Mouse (Mus musculus) heart, postnatal 0 days (tissue): Measurements from ENCODE around the gene Prrc2c. TPM values are rescaled to one million over a fixed set of nuclear protein-coding genes. Genes with fewer than 3 reads are reported as not detected.

Experiments
- ATAC-seq: fragments of 200-750 bp; cut with Nextera tagmentation; 2 replicates; pipeline ENCODE4 v1.8.0; 2017; ENCODE audit warnings: low read depth, moderate number of reproducible peaks, moderate library complexity; ENCODE audit not compliant: insufficient read depth
- DNase-seq: peaks from one replicate; pipeline ENCODE4 v3.0.0-alpha.2; 2016; ENCODE audit warnings: low spot score
- H3K27ac ChIP-seq: fragments of 300-500 bp; sonication (generic); 2 replicates; pipeline ENCODE4 v1.5.1; 2014; ENCODE audit warnings: low read depth, mild to moderate bottlenecking
- H3K27me3 ChIP-seq: fragments of 300-500 bp; sonication (generic); 2 replicates; pipeline ENCODE4 v1.6.1; 2014; ENCODE audit warnings: low read length, mixed read lengths; ENCODE audit not compliant: control insufficient read depth, insufficient read depth
- H3K36me3 ChIP-seq: fragments of 300-500 bp; sonication (generic); replicated peaks from 2 replicates; pipeline ENCODE4 v1.6.1; 2014; ENCODE audit warnings: low read length, mixed read lengths; ENCODE audit not compliant: control insufficient read depth, insufficient read depth
- H3K4me1 ChIP-seq: fragments of 300-500 bp; sonication (generic); 2 replicates; pipeline ENCODE4 v1.6.1; 2014; ENCODE audit warnings: antibody characterized with exemption; ENCODE audit not compliant: control insufficient read depth, insufficient read depth
- H3K4me2 ChIP-seq: fragments of 300-500 bp; sonication (generic); 2 replicates; pipeline ENCODE4 v1.6.1; 2014; ENCODE audit warnings: low read depth, mild to moderate bottlenecking, low read length, moderate library complexity
- H3K4me3 ChIP-seq: fragments of 300-500 bp; sonication (generic); 2 replicates; pipeline ENCODE4 v1.5.1; 2014; ENCODE audit warnings: low read depth, low read length
- H3K9ac ChIP-seq: fragments of 300-500 bp; sonication (generic); replicated peaks from 2 replicates; pipeline ENCODE4 v1.6.1; 2014; ENCODE audit warnings: low read depth, low read length, mixed read lengths
- H3K9me3 ChIP-seq: fragments of 300-500 bp; sonication (generic); replicated peaks from 2 replicates; pipeline ENCODE4 v1.6.1; 2016; ENCODE audit warnings: low read length; ENCODE audit not compliant: control insufficient read depth
- CTCF ChIP-seq: IDR thresholded peaks from 2 replicates; pipeline ENCODE4 v1.5.1; 2016; ENCODE audit warnings: antibody characterized with exemption, control low read depth, low read depth
- EP300 ChIP-seq: IDR thresholded peaks from 2 replicates; pipeline ENCODE4 v1.6.1; 2016; ENCODE audit warnings: antibody characterized with exemption, low read depth
- WGBS: fragments of 180-500 bp; shearing (Covaris S2); extraction: QIAGEN DNeasy Blood & Tissue Kit; methylation state at CpG from one replicate; pipeline ENCODE4 v1.1.7; 2014; 5-methylcytosine and 5-hydroxymethylcytosine counted together
- polyA plus RNA-seq: library from polyadenylated mRNA; unstranded; fragments of >200 nt; fragmentation: Nextera tagmentation; extraction: Ambion mirVana; gene quantifications from 2 replicates; pipeline ENCODE4 v1.2.1, GENCODE M21; 2015
- total RNA-seq: library from RNA; depleted of rRNA; stranded (reverse); fragments of >200 nt; gene quantifications from 2 replicates; pipeline ENCODE4 v1.2.3, GENCODE M21; 2014; ENCODE audit warnings: low replicate concordance

Prrc2c gene
- total and polyA plus RNA-seq, 2 experiments from 2014 or later, result 54.6 to 55.9 TPM

DNA sequence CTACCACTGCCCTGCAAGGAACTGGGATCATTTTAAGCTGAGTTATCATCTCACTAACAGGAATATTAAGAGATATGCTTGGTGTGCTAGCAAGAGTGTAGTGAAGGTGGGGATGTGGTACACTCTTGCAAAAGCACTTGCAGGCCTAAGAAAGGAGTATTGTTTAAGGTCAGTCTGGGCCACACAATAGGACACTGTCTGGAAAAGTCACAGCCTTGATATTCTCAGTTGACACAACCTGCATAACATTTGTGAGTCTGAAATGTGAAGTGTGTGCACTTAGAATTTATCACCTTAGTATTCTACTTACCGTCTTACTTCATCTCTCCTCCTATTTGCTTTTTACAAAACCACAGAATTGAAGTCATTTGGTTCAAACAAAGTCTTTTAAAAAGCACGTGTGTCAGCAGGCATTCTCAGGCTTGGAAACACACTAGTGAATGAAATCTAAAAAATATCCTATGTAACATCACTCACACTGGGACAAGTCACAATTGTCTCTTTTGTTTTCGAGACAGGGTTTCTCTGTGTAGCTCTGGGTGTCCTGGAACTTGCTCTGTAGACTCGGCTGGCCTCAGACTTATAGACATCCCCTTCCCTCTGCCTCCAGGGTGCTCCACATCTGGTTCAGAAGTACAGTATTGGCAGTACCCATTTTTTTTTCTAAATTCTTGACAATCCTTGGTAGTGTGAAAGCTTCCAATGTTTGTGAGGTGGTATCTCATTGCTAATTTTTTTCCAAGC lies 31.4 kb upstream of the Prrc2c start:
- WGBS, result 62% methylated on average over 4 of the region's 4 CpGs
- H3K4me3 ChIP-seq, result no peak overlapping the region
- no peak overlapping the region for H3K4me2 ChIP-seq
- no peaks in the 10 kb centered on the region for H3K36me3 ChIP-seq
- no peak overlapping the region for H3K27ac ChIP-seq
- ATAC-seq (no peak), DNase-seq (no peak)
- no peaks in the 10 kb centered on the region for H3K27me3 ChIP-seq
- TF ChIP-seq EP300 (no peak), CTCF (no peak)
- no peak overlapping the region for H3K9ac ChIP-seq
- no peaks in the 10 kb centered on the region for H3K4me1 ChIP-seq
- no peaks in the 10 kb centered on the region for H3K9me3 ChIP-seq

DNA sequence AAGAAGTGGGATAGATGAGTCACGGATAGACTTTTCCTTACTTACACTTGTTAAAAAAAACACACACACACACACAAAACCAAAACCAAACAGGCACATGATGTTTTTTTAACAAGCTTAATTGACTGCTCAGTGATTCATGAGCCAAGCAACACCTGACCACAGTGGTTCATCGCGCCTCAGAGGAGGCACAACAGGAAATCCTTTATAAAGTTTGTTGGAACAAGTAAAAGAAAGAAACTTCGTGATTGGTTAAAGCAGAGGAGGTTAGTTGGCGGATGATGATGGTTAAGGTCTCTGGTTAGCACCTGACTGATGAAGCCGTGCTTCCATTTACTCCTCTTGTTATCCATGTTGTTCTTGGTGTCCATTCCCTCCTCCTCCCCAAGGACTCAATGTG lies 11.7 kb upstream of the Prrc2c start:
- no peak for TF ChIP-seq CTCF
- no peak for TF ChIP-seq EP300
- DNase-seq (no peak), ATAC-seq (no peak)
- H3K9ac ChIP-seq, result no peak overlapping the region
- no peak overlapping the region for H3K4me3 ChIP-seq
- no peak overlapping the region for H3K4me2 ChIP-seq
- 70% methylated on average over 6 of the region's 6 CpGs for WGBS
- H3K4me1 ChIP-seq, result no peaks in the 10 kb centered on the region
- H3K9me3 ChIP-seq, result no peaks in the 10 kb centered on the region
- H3K27me3 ChIP-seq, result no peaks in the 10 kb centered on the region
- no peak overlapping the region for H3K27ac ChIP-seq
- no peaks in the 10 kb centered on the region for H3K36me3 ChIP-seq

DNA sequence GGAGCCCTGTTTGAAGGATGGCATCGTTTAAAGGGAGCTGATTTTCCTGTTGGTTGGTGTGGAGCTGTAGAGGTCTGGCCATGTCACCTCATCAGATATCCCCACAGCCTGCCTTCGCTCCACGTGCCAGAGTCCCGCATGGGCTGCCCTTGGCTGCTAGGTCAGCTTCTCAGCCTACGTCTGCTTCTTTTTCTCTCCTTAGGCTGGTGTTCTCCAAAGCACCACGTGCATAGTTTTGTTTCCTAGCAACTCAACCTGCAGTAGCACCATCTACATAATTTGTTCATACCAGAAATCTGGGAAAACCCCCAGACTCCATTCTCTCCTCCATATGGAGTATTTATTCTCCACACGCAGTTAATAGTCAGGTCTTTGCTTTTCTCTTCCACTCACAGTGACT lies 9.3 kb upstream of the Prrc2c start:
- no peak overlapping the region for H3K27ac ChIP-seq
- ATAC-seq (no peak), DNase-seq (no peak)
- H3K27me3 ChIP-seq, result no peaks in the 10 kb centered on the region
- WGBS, result 55% methylated on average over 7 of the region's 7 CpGs
- H3K4me1 ChIP-seq, result no peaks in the 10 kb centered on the region
- H3K9me3 ChIP-seq, result no peaks in the 10 kb centered on the region
- no peak overlapping the region for H3K4me2 ChIP-seq
- no peaks in the 10 kb centered on the region for H3K36me3 ChIP-seq
- TF ChIP-seq CTCF (no peak), EP300 (no peak)
- no peak overlapping the region for H3K4me3 ChIP-seq
- H3K9ac ChIP-seq, result no peak overlapping the region

DNA sequence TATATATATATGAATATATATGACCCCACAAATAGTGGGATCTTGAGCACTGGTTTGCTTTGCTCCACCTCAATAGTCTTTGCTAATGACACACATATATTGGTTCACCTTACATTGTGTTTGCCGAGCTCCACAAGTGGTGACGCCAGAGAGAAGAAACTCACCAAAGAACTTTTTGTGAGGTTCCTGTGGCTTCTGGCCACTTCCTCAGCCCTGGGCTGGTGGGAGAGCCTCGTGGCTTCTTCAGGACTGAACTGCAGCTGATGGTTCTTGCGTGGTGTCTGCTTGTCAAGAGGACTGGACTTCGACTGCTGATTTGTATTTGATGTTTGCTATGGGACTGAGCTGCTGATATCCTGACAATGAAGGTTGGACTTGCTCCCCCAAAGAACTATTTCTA lies 8.4 kb upstream of the Prrc2c start:
- no peaks in the 10 kb centered on the region for H3K36me3 ChIP-seq
- H3K4me1 ChIP-seq, result no peaks in the 10 kb centered on the region
- H3K9me3 ChIP-seq, result no peaks in the 10 kb centered on the region
- H3K27ac ChIP-seq, result no peak overlapping the region
- H3K27me3 ChIP-seq, result no peaks in the 10 kb centered on the region
- no peak overlapping the region for H3K9ac ChIP-seq
- ATAC-seq (no peak), DNase-seq (no peak)
- no peak for TF ChIP-seq CTCF
- no peak overlapping the region for H3K4me2 ChIP-seq
- 82% methylated on average over 5 of the region's 5 CpGs for WGBS
- H3K4me3 ChIP-seq, result no peak overlapping the region

DNA sequence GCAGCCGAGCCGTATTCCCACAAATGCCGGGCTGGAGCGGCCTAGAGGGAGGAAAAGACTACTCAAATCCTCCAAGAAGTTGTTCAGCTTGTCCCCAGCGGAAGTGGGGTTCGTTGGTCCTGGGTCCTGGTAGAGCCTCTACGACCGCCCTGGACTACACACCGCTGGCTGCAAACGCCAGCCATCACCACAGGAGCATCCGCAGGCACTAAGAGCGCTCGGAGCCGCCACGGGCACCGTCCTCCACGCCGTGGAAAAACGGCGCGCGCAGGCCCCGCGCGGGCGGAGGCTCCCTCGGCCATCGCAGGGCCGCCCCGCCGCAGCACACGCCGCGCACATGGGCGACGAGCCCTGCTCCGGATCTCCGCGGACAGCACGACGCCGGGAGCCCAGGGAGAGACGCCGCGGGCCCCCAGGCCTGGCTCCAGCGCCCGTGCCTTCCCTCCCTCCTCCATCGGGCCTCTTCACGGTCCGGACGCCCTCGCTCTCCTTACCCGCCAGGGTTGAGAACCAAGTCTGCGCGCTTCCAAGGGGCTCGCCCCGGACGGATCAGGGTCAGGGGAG lies 443 bp downstream of the Prrc2c start:
- Histone ChIP-seq H3K4me1 (peaks cover 21% of the 10 kb centered on the region), H3K27ac (peak overlapping the region; percentile 96), H3K9me3 (no peaks in the 10 kb centered on the region), H3K4me2 (peak overlapping the region; percentile 84), H3K27me3 (no peaks in the 10 kb centered on the region), H3K9ac (peak overlapping the region; percentile 95), H3K36me3 (no peaks in the 10 kb centered on the region), H3K4me3 (peak overlapping the region; percentile 93)
- under 1% methylated on average over 57 of the region's 58 CpGs for WGBS
- TF ChIP-seq EP300 (no peak), CTCF (no peak)
- DNase-seq, result no peak
- peak; percentile 75 for ATAC-seq

DNA sequence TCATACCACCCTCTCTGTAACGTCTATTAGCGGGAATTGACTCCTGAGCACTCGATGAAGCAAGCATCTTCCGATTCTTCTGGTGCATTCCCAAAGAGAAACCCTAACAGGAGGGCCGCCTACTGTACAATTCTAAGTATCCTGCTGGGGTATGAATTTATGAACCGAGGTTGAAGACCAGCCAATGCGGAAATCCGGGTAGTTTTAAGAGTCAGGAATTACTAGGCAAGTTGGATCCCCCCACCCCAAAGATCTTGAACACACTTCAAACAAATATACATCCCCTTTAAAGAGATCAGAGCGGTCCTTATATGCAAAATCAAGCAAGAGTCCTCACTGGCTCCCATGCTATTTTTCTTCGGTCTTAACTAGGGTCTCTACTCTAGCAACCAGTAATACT lies 950 bp downstream of the Prrc2c start:
- ATAC-seq, result no peak
- Histone ChIP-seq H3K9ac (peak overlapping the region; percentile 95), H3K36me3 (no peaks in the 10 kb centered on the region), H3K9me3 (no peaks in the 10 kb centered on the region), H3K4me2 (peak overlapping the region; percentile 84), H3K27ac (peak overlapping the region; percentile 96), H3K4me1 (peaks cover 22% of the 10 kb centered on the region), H3K4me3 (peak overlapping the region; percentile 93), H3K27me3 (no peaks in the 10 kb centered on the region)
- no peak for TF ChIP-seq CTCF
- no peak for TF ChIP-seq EP300
- peak; percentile 47 for DNase-seq
- WGBS, result under 1% methylated on average over 10 of the region's 10 CpGs
